Mouse (Mus musculus) gastrocnemius, postnatal 25 days (tissue): ENCODE measurements at regions not wholly inside any gene's neighbourhood (a gene's known extent, or its start where the extent isn't known, plus 50 kb on each side); places are given as distances from the start of the nearest gene placed in this dataset.

ENCODE experiments used
- DNase-seq: peaks from one replicate; pipeline ENCODE4 v3.0.0; 2022

DNA sequence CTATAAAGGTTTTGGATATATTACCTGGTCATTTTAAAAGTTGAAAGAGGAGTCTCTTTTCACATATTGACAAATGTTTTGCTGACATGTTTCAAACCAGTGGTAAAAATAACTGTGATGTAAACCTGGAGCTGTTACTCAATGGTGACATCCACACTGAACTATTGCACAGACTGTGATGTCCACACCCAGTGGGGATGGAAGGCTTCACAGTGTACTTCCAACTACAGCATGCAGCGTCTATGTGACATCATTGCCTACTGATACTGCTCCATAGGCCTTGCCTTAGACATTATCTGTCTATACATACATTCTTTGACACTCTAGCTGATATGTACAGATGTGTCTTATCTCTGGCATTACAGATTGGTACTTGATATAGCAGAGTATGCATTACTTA is 120.1 kb upstream of the Rbms1 start:
- no peak for DNase-seq

DNA sequence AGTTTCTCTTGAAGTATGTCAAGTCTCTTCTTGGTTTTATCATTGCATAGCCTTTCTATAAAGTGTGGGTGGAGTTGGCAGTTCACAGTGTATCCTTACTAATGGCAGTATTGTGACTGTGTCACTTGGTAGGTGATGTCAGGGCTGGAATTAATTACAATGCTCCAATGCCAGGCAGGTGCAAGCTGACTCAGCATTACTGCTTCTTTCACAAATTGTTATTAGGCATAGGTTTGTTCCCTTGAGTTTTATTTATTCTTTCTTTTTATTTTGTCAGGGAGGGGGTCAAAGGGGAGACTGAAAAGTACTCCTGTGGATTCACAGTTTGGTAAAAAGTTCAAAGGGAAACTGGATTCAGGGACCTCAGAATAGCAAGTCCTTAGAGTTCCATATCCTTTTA is 119.6 kb upstream of the Rbms1 start:
- no peak for DNase-seq

DNA sequence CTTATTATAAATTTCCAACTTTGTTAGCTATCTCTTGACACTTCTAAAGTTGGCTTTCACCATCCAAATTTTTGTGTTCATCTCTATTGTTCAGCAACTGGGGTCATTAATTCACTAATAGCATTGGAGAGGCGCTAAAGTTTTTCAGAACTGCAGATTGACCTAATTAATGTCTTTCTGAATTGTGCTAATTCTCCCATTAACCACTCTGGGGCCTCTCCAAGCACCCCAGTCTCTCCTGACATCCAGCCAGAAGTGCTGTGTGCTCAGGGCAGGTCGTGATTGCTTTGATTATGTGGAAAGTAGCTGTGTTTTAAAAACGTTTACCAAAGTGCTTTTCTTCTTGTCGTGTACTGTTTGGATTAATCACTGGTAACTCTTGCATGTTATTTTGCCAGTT is 117.0 kb upstream of the Rbms1 start:
- no peak for DNase-seq

DNA sequence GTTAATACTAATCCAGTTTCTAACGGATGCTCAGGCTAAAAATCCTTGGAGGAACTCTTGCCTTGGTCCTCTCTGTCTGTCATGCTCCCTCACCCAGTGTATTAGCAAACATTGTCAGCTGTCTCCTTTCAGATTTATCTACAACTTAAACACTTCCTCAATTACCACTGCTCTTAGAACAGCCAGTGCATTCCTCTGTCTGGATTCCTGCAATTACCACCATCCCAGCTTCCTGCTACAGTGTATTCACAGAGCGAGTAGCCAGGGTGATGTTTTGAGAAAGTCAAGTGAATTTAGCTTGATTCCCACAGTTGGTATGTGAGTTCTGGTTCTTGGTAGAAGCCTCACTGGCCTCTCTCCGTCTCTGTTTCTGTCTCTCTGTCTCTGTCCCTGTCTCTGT is 108.0 kb upstream of the Rbms1 start:
- no peak for DNase-seq

DNA sequence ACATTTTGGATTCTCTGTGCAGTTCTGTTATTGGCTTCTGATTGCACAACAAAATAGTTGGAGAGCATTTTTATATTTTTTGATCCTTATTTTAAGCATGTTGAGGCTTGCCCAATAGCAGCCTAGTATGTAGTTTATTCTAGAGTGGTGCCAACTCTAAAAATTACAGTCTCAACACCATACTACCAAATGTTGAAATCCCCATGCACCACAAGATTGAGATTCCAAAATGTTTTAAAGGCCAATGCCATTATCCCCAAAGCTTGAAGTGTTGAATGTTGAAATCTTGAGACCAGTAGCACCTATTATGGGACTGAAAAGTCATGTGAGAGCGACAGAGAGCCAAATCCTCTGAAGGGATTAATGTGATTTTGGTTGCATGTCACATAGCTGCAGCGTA is 104.9 kb upstream of the Rbms1 start:
- DNase-seq, result no peak

DNA sequence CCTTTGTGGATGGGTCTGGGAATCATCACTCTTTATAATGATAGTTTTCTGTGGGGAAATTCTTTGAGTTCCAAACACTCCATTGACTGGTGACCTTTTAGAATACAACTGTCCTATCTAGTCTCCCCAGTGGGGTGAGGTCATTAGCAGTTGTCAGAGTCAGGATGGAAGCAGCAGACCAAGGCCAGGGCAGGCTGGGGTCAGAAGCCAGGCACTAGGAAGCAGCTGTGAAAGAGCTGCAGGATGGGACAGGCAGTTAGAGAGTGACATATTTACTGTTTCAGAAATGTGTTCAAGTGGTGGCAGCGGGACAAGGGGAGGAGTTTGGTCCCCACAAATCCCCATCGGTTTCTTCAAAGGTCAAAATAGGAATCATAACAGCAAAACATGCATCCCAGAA is 99.1 kb upstream of the Rbms1 start:
- peak; percentile 63 for DNase-seq

DNA sequence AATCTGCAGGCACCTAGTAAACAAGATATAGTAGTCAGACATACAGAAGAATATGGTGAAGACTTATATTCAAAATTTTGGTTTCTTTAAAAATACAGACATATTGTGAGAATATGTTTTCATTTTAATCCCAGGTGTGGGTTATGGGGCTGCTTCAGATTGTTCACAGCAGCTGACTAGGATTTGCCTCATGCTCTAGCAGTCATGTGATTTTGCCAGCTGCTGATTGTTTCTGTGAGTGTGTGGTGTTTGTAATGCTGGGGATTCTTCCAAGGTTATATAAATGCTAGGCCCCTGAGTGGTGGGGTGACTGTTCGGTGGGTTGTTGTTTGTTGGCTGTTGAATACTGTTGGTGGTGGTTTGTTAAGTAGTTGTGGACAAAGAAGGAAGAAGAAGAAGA is 97.9 kb upstream of the Rbms1 start:
- DNase-seq, result no peak

DNA sequence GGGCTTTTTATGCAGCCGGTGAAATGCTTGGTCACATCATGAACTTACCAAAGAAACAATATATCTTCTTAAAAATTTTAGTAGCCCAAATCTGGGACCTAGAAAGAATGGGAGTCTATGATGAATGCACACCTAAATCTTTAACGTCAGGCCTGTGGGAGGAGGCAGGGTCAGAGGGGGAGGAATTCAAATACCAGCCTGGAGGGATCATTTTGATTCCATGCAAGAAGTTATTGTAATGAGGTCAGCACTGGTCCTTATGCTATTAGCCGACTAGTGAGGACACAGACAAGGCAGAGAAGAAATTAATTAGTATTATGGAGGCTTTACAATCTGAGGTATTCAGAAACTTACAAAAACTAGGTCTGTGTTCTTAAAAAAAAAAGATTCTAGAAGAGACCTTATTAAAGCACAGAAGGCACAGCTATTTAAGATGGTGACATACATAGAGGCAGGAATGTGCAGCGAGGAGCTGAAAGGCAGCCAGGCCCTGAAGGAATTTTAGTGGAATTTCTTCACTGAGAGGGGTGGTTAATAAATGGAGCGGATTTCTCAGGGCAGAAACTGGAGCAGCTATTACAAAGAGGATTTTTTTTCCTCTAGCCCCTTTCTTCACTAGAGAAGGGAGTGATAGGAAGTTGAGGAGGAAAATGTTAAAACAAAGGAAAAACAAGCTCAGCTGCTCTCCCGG is 95.7 kb upstream of the Rbms1 start:
- no peak for DNase-seq

DNA sequence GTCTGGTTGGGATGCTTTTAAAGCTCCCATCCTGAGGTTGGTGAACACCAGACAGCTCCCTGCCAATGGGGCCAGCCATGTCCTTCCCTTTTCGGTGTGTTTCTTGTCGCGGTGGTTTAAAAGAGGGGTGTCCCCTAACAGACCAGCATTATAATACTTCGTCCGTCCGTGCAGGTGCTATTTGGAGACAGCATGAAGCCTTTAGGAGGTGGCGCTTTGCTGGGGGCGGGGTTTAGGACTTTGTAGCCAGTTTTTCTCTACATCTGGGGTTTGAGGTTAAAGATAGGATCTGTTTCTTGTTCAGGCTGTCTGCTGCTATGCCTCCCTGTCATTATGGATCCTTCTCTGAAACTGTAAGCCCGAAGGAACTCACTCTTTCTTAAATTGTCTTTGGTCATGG is 89.3 kb upstream of the Rbms1 start:
- DNase-seq, result no peak

DNA sequence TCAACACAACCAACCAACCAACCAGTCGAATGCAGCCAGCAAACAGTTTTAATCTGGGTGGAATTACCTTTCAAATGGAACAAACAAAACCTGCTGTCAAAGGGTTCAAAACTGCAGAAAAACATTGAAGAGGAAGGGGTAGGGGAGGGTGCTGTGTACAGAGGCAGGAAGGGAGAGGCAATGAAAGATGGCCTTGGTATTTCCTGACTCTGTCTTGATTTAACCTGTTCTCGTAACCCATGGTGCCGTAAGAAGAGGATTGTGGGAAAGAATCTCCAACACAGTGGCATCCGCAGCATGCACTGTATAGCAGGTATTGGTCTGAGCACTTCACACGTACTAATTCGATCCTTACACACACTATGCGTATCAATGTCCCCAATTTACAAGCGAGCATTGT is 88.8 kb upstream of the Rbms1 start:
- DNase-seq, result no peak

DNA sequence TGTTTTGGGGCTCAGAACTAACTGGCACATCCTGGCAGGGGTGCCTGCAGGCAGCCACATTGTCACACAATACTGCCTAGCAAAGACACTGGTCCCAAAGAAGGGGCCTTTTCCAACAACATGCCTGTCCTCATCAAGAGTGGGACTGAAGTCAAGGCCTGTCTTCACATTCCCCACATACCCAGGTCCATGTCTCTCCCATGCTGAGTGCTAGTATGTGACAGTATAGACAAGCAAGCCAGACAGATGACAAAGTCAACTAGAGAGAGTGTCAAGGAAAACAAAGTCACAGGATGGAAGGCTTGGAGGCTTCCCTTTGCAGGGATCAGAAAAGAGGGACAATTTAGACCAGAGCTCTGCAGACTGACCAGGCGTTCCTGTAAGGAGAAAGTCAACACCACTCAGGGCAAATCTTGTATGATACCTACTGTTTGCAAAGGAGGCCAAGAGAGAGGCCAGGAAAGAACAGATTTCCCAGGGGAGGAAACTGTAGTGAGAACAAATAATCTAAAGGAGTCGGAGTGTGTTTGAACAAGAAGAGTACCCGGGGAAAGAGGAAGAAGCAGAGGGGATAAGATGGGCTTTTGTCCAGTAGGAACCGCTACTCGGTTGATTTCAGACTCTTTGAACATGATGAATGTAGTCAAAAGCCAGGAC is 83.2 kb upstream of the Rbms1 start:
- no peak for DNase-seq

DNA sequence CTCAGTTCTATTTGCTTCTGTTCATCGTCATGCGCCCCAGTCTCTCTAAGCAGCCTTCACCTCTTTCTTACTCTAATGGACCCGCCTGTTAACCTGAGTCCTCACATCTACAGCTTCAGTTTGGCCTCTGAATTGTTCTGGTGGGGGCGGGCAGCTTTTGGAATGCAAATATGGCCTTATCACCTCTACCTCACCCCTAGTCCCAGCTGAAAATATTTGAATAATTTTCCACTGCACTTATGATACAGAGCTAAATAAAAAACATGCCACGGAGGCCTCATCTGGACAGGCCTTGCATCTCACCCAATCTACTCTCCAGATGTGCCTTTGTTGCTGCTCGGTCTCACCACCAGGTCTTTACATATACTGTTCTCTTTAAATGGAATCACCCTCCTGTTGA is 82.5 kb upstream of the Rbms1 start:
- DNase-seq, result no peak

DNA sequence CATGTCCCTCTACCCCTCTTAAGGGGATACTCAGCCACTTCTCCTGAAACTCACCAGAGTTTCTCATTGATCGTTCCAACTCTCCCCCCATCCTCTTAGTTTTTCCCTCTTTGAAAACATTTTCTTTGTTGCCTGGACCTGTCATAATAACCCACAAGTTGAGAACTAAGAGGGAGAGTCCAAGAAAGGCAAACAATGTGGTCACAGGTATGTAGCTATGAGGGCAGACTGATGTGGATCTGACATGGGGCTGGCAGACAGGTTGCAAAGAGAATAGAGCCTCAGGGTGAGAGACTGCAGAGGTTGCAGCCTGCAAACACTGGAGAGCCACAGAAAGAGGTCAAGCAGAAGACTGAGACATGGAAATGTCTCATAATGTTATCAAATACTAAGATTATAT is 69.9 kb upstream of the Rbms1 start:
- DNase-seq, result no peak

DNA sequence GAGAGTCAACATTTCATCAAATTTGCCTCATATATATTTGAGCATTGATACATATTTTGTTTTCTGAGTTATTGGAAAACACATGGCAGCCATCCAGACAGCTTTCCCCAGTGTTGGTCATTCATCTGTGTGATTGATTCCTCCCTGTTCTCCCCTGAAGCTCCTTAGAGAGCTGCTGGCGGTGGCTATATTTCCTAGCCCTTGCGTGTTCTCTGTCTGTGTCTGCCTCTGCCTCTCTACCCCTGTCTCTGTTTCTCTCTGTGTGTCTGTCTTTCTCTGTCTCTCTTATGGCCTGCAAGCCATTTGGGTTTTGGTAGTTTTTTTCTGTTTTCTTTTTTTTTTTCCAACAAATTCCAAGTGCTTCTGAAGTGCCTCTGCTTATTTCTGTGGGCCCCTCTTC is 66.7 kb upstream of the Rbms1 start:
- no peak for DNase-seq

DNA sequence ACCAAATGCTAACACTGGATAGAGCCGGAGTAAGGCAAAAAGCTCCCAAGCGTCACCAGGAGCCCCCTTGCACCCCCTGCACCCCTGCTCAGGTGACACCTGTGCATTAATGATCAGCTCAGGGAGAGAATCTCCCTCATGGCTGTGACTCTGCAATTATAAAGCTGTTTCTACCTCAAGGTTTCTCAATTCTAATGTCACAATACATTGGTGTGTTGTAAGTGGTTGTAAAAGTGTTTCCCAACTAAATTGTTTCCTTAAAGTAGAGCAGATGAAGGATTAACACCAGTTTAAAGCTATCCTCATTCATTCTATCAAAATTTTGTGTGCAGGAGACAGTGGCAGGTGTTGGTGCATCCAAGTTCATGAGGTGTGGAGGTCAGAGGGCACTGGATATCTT is 65.6 kb upstream of the Rbms1 start:
- no peak for DNase-seq

DNA sequence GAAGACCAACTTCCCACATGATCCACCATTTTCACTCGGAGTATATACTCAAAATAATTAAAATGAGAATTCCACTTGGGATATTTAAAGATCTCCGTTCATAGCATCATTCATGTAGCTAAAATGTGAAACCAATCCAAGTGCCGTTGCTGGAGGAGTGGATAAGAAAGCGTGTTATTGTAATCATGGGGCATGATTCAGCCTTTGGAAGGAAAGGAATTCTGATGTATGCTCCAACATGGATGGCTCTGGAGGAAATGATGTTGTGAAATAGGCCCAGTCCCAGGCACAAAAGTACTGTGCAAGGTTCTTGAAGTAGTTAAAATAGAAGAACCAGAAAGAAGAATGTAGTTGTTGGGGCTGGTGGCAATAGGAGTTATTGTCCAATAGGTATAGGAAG is 64.7 kb upstream of the Rbms1 start:
- DNase-seq, result no peak

DNA sequence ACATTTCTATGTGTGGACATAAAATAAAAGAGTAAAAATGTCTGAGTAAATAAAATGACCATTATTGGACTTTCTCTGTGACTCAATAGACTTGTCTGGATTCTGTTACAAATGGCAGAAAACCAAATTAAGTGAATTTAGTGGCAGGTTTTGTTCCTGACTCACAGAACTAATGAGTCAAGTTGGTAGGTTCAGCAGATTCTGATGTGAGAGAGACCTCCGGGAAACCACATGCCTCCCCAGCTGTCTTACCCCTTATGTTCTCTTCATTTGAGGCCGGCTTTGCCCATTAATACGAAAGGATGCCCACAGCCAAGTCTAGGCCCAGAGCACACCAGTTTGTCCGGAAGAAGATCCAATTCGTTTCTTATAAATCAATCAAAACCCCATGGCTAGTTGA is 59.4 kb upstream of the Rbms1 start:
- no peak for DNase-seq

DNA sequence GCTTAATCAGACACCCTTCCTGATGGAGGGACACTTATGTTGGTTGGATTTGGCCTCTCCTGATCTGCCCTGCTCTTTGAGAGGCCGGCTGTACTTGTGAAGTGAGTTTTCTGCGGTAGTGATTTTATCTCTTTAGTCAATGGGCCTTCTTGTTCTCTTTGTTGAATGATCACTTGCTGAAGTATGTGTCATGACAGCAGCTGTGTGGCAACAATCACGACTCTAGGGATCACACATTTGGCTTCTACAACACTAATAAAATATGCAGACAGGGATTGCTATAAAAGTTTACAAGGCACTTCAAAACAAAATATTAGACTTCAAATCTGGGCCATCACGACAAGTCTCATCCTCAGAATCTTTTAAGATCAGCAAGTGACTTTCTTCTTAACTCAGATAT is 57.8 kb upstream of the Rbms1 start:
- no peak for DNase-seq

DNA sequence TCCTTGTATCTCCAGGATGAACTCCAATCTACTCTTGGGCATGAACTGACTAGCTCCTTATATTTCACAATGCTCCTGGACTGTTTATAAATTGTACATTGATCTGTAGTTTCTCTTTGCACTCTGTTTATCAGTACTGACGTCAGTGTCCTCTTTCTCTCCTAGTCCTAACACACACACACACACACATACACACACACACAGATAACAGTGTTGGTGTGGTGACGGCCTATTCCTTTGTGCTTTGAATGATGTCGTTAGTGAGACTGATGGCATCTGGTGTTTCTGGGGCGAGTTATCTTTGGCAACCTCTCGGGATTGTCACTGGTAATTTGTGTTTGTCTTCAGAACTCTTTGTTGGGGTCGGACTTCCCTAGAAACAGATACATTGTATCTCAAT is 50.0 kb upstream of the Rbms1 start:
- no peak for DNase-seq
